Comparison of ENCODE assay signal across 13 mouse cellular contexts in genomic region chr12:38140039-38140438, GRCm38 (mm10).
DNase-seq lines count a peak whose midpoint lies in the region; ATAC-seq and TF ChIP-seq lines count a peak whose summit lies in the region.
"Had no signal": no experiment of that assay in that cellular context is flagged by ENCODE, and none has a peak within 500 bp of the region (broad histone marks: within the 10 kb centered on the region; RNA-seq: fewer than 3 reads in every experiment).

No protein-coding gene starts in this region.

- dilution Hi-C loops in CH12.LX (cut with MboI; ENCODE audit: extremely low pct_ligation_motif_present, extremely low pct_unique_long_range_greater_than_20kb, low sequenced_read_pairs), result no loop called here

- DNase-seq in forebrain, postnatal 0 days, result peak; percentile 64
- DNase-seq in layer of hippocampus, adult 2 months (ENCODE audit: low spot score in 2 of 2), result no peak
- no peak for DNase-seq in layer of hippocampus, adult 9-11 months
- DNase-seq in CH12.LX (ENCODE audit: extremely low read depth), result no peak
- peak; percentile 39 for DNase-seq in brain, embryonic 18.5 days (ENCODE audit: low read depth, low spot score)
- DNase-seq in layer of hippocampus, adult 8-10 months (ENCODE audit: low spot score in 2 of 2), result no peak
- no peak for DNase-seq in layer of hippocampus, postnatal 14 days (ENCODE audit: low spot score in 2 of 2)
- DNase-seq: thymus, postnatal 36 days had no signal

- peak; percentile 60 for TF ChIP-seq CTCF in forebrain, postnatal 0 days (IDR thresholded peaks at IDR 0.05; ENCODE audit: low read depth)
- TF ChIP-seq CTCF in layer of hippocampus, adult 2 months (conservative IDR thresholded peaks at IDR 0.05), result peak; percentile 70
- peak in 1 of 2 experiments; percentile 59; a peak in 2 of 4 replicates for TF ChIP-seq CTCF in CH12.LX (conservative IDR thresholded peaks at IDR 0.05 in 1 of 2, IDR thresholded peaks at IDR 0.05 in 1 of 2; ENCODE audit: low read depth in 2 of 2, low read length in 2 of 2)

- no peak overlapping the region for H3K9ac ChIP-seq in forebrain, postnatal 0 days
- H3K9ac ChIP-seq in forebrain, embryonic 15.5 days (replicated peaks), result no peak overlapping the region
- H3K9ac ChIP-seq in CH12.LX (ENCODE audit: insufficient read depth, low read depth), result no peak overlapping the region
- H3K9ac ChIP-seq: forebrain, embryonic 13.5 days; heart, embryonic 13.5 days had no signal

- no peaks in the 10 kb centered on the region for H3K9me3 ChIP-seq in forebrain, postnatal 0 days (ENCODE audit: low read length)
- no peaks in the 10 kb centered on the region for H3K9me3 ChIP-seq in forebrain, embryonic 15.5 days
- H3K9me3 ChIP-seq in CH12.LX (replicated peaks; ENCODE audit: low read length), result no peaks in the 10 kb centered on the region
- H3K9me3 ChIP-seq: forebrain, embryonic 13.5 days; heart, embryonic 13.5 days; megakaryocyte, embryonic 14.5 days had no signal

- no peak overlapping the region for H3K4me2 ChIP-seq in forebrain, postnatal 0 days (ENCODE audit: low read depth)
- no peak overlapping the region for H3K4me2 ChIP-seq in forebrain, embryonic 15.5 days (replicated peaks)
- H3K4me2 ChIP-seq in CH12.LX (ENCODE audit: insufficient read depth, low read depth, poor library complexity, severe bottlenecking), result no peak overlapping the region
- H3K4me2 ChIP-seq: forebrain, embryonic 13.5 days; heart, embryonic 13.5 days; liver, embryonic 11.5 days had no signal

- no peak for TF ChIP-seq POLR2A in CH12.LX (IDR thresholded peaks at IDR 0.05; ENCODE audit: low read depth, low read length)

- H3K4me1 ChIP-seq in forebrain, postnatal 0 days (ENCODE audit: insufficient read depth), result no peaks in the 10 kb centered on the region
- no peaks in the 10 kb centered on the region for H3K4me1 ChIP-seq in forebrain, embryonic 15.5 days
- no peaks in the 10 kb centered on the region for H3K4me1 ChIP-seq in CH12.LX (ENCODE audit: control insufficient read depth in 1 of 2, insufficient read depth in 2 of 2)
- H3K4me1 ChIP-seq: megakaryocyte, embryonic 14.5 days had no signal

- no peak overlapping the region for H3K4me3 ChIP-seq in forebrain, postnatal 0 days (ENCODE audit: low read depth, low read length)
- H3K4me3 ChIP-seq in forebrain, embryonic 15.5 days, result no peak overlapping the region
- H3K4me3 ChIP-seq in layer of hippocampus, adult 2 months, result no peak overlapping the region
- no peak overlapping the region for H3K4me3 ChIP-seq in CH12.LX (replicated peaks in 1 of 3; ENCODE audit: low read depth in 2 of 3, low read length in 2 of 3, poor library complexity in 1 of 3)
- H3K4me3 ChIP-seq: forebrain, embryonic 13.5 days; heart, embryonic 13.5 days; megakaryocyte, embryonic 14.5 days had no signal

- no peaks in the 10 kb centered on the region for H3K27me3 ChIP-seq in forebrain, postnatal 0 days (ENCODE audit: insufficient read depth, low read length)
- no peaks in the 10 kb centered on the region for H3K27me3 ChIP-seq in forebrain, embryonic 15.5 days
- no peaks in the 10 kb centered on the region for H3K27me3 ChIP-seq in CH12.LX (replicated peaks)
- H3K27me3 ChIP-seq: forebrain, embryonic 13.5 days; heart, embryonic 13.5 days; megakaryocyte, embryonic 14.5 days had no signal

- in situ Hi-C loops in CH12.LX (cut with MboI; ENCODE audit: low pct_ligation_motif_present, low pct_unique_long_range_greater_than_20kb, low sequenced_read_pairs), result loop anchor here (25.0 kb wide), 1 partner anchor 1347 kb away; no protein-coding TSS in a partner anchor

- no peaks in the 10 kb centered on the region for H3K36me3 ChIP-seq in forebrain, postnatal 0 days (ENCODE audit: insufficient read depth)
- no peaks in the 10 kb centered on the region for H3K36me3 ChIP-seq in forebrain, embryonic 15.5 days
- no peaks in the 10 kb centered on the region for H3K36me3 ChIP-seq in CH12.LX (replicated peaks in 1 of 2; ENCODE audit: control insufficient read depth in 1 of 2, insufficient read depth in 1 of 2, low read length in 1 of 2)
- H3K36me3 ChIP-seq: heart, embryonic 13.5 days had no signal

- no peak for TF ChIP-seq EP300 in CH12.LX (IDR thresholded peaks at IDR 0.05; ENCODE audit: low read length)

- no peaks in the 10 kb centered on the region for H3K79me2 ChIP-seq in CH12.LX (replicated peaks; ENCODE audit: control insufficient read depth, extremely low read depth, insufficient read depth, poor library complexity, severe bottlenecking)

- TF ChIP-seq RAD21 in CH12.LX (IDR thresholded peaks at IDR 0.05; ENCODE audit: low read depth, low read length), result peak; percentile 39

- H3K27ac ChIP-seq in forebrain, postnatal 0 days (ENCODE audit: low read depth, low read length), result no peak overlapping the region
- no peak overlapping the region for H3K27ac ChIP-seq in forebrain, embryonic 15.5 days (replicated peaks)
- H3K27ac ChIP-seq in layer of hippocampus, adult 2 months, result no peak overlapping the region
- H3K27ac ChIP-seq in CH12.LX (ENCODE audit: insufficient read depth, low read depth), result no peak overlapping the region
- H3K27ac ChIP-seq: forebrain, embryonic 13.5 days; heart, embryonic 13.5 days had no signal

- no peak for ATAC-seq in forebrain, postnatal 0 days
- ATAC-seq in forebrain, embryonic 15.5 days (replicated peaks), result no peak

TF ChIP-seq in CH12.LX, 34 proteins besides CTCF, POLR2A, EP300 and RAD21:
- TF ChIP-seq SMC3 (IDR thresholded peaks at IDR 0.05; ENCODE audit: low read depth, low read length) (peak; percentile 44), NRF1 (IDR thresholded peaks at IDR 0.05; ENCODE audit: low read depth, low read length) (no peak), E2F4 (IDR thresholded peaks at IDR 0.05; ENCODE audit: insufficient replicate concordance, low read depth, low read length) (no peak), PAX5 (IDR thresholded peaks at IDR 0.05; ENCODE audit: low read length) (no peak), MXI1 (IDR thresholded peaks at IDR 0.05; ENCODE audit: low read depth, low read length) (no peak), ZNF384 (IDR thresholded peaks at IDR 0.05; ENCODE audit: low read depth, low read length) (no peak)
TF ChIP-seq in CH12.LX: peak in this region for 1.

Comparison
In these comparisons a context has a peak if more than half of its experiments do, and no peak if none do; other contexts are left out.
1. DNase-seq: peak in forebrain, postnatal 0 days (single experiment) and brain, embryonic 18.5 days (single experiment); none in layer of hippocampus, adult 2 months (0 of 2), layer of hippocampus, adult 9-11 months (single experiment), CH12.LX (single experiment), layer of hippocampus, adult 8-10 months (0 of 2) and layer of hippocampus, postnatal 14 days (0 of 2).